In the genomic region with DNA sequence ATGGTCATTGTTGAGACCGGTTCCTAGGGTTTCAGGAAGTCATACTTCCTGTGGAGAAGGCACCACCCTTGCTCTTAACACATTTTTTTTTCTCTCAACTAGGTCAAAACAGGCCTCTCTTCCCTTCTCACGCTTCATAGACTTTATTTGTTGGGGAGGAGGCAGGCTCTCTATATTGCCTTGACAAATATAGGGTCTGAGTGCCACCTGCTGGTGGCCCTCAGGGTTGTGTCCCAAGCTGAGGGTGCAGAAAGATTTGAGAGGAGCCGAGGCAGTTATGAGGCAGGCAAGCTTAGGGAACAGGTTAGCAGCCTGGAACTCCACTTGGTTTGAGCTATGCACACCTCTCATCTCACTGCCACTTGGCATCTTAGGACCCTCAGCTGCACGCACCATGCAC, we compare ENCODE assay signal across 1 mouse cellular context.
TF ChIP-seq lines count a peak whose summit lies in the region.

No protein-coding gene starts in this region.

TF ChIP-seq in MEL, 35 proteins besides CTCF, POLR2A, EP300 and RAD21 (continued from another document):
- TF ChIP-seq ZC3H11A (IDR thresholded peaks at IDR 0.05; ENCODE audit: low read depth, low read length) (peak; percentile 30; the same call in 1 of the 2 replicates), POLR2AphosphoS2 (IDR thresholded peaks at IDR 0.05; ENCODE audit: low read length) (no peak), UBTF (IDR thresholded peaks at IDR 0.05; ENCODE audit: borderline replicate concordance, insufficient read depth, low read depth, low read length) (no peak), MAX (IDR thresholded peaks at IDR 0.05; ENCODE audit: low read length) (no peak), ELF1 (IDR thresholded peaks at IDR 0.05; ENCODE audit: low read depth, low read length) (no peak), CHD1 (IDR thresholded peaks at IDR 0.05; ENCODE audit: low read depth, low read length) (no peak), GATA1 (IDR thresholded peaks at IDR 0.05; ENCODE audit: low read depth, low read length) (no peak), TBP (IDR thresholded peaks at IDR 0.05; ENCODE audit: low read depth, low read length) (no peak), USF1 (IDR thresholded peaks at IDR 0.05; ENCODE audit: low read depth, low read length) (no peak), KAT2A (conservative IDR thresholded peaks at IDR 0.05; ENCODE audit: low read depth, low read length) (no peak), POLR2AphosphoS5 (IDR thresholded peaks at IDR 0.05; ENCODE audit: borderline replicate concordance, low read depth, low read length) (no peak), BHLHE40 (IDR thresholded peaks at IDR 0.05; ENCODE audit: borderline replicate concordance, low read depth, low read length) (no peak), MAZ (IDR thresholded peaks at IDR 0.05; ENCODE audit: low read depth, low read length) (0 out of 2 replicates have a peak, but pooled peaks have one; percentile 21), ZMIZ1 (IDR thresholded peaks at IDR 0.05; ENCODE audit: low read depth, low read length) (no peak), TCF12 (IDR thresholded peaks at IDR 0.05; ENCODE audit: low read depth, low read length) (no peak), MAFK (IDR thresholded peaks at IDR 0.05; ENCODE audit: borderline replicate concordance, low read depth, low read length) (no peak), JUND (IDR thresholded peaks at IDR 0.05; ENCODE audit: low read depth, low read length) (no peak), MYB (IDR thresholded peaks at IDR 0.05; ENCODE audit: low read depth, low read length) (no peak), MYC (IDR thresholded peaks at IDR 0.05; ENCODE audit: low read depth, low read length) (no peak), SMC3 (IDR thresholded peaks at IDR 0.05; ENCODE audit: low read depth, low read length) (peak; percentile 55), TAL1 (IDR thresholded peaks at IDR 0.05; ENCODE audit: low read length) (no peak), HCFC1 (IDR thresholded peaks at IDR 0.05; ENCODE audit: low read depth, low read length) (0 out of 2 replicates have a peak, but pooled peaks have one; percentile 22), SIN3A (IDR thresholded peaks at IDR 0.05; ENCODE audit: low read length) (peak; percentile 26; the same call in 1 of the 2 replicates), MEF2A (IDR thresholded peaks at IDR 0.05; ENCODE audit: extremely low read depth, insufficient replicate concordance, low read depth, low read length, poor library complexity, severe bottlenecking) (no peak), USF2 (IDR thresholded peaks at IDR 0.05; ENCODE audit: borderline replicate concordance in 1 of 2, insufficient read depth in 1 of 2, low read depth in 1 of 2, low read length in 2 of 2) (no peak), RCOR1 (IDR thresholded peaks at IDR 0.05; ENCODE audit: low read depth, low read length) (no peak), NRF1 (IDR thresholded peaks at IDR 0.05; ENCODE audit: insufficient read depth, low read depth, low read length, poor library complexity, severe bottlenecking) (no peak), MXI1 (IDR thresholded peaks at IDR 0.05; ENCODE audit: low read depth, low read length) (no peak), ETS1 (IDR thresholded peaks at IDR 0.05; ENCODE audit: low read depth, low read length) (no peak)
